Mouse (Mus musculus) G1E (cell line): ENCODE data around the gene Prrg4.

ENCODE experiments used
- CTCF ChIP-seq: IDR thresholded peaks from 2 replicates; pipeline ENCODE4 v1.5.1; 2012; ENCODE audit warnings: low read depth, low read length, inconsistent platforms, mixed read lengths
- GATA1 ChIP-seq: IDR thresholded peaks from 2 replicates; pipeline ENCODE4 v1.6.1; 2012; ENCODE audit warnings: borderline replicate concordance, low read length, inconsistent platforms, mixed read lengths

- TF ChIP-seq GATA1 (no peak), CTCF (no peak)
These were observed 8.7 kb downstream of the Prrg4 start for GRCm38 (mm10) chr2:104840974-104841373.
